Mouse (Mus musculus): Measurements from ENCODE around the gene Uqcc1. TPM values are rescaled to one million over a fixed set of nuclear protein-coding genes. Genes with fewer than 3 reads are reported as not detected.

The Uqcc1 gene
- polyA plus RNA-seq, 1 experiment from 2014 or later: 77.3 TPM

- Histone ChIP-seq H3K9ac (ENCODE audit: low read length) (no peak overlapping the region), H3K27me3 (ENCODE audit: control insufficient read depth, insufficient read depth, low read length) (no peaks in the 10 kb centered on the region), H3K4me2 (no peak overlapping the region), H3K4me1 (ENCODE audit: control insufficient read depth, insufficient read depth, low read length) (no peaks in the 10 kb centered on the region), H3K9me3 (ENCODE audit: control insufficient read depth, low read length) (no peaks in the 10 kb centered on the region), H3K27ac (ENCODE audit: low read depth, low read length) (no peak overlapping the region), H3K36me3 (ENCODE audit: control insufficient read depth, insufficient read depth, low read length) (no peaks in the 10 kb centered on the region), H3K4me3 (ENCODE audit: low read depth, low read length) (no peak overlapping the region)
- DNase-seq (ENCODE audit: low spot score, missing footprints) (peak; percentile 92), ATAC-seq (ENCODE audit: low FRiP score) (no peak)
Observed at GRCm38 (mm10) chr2:155952006-155952405, 21.9 kb upstream of the Uqcc1 start.

DNA sequence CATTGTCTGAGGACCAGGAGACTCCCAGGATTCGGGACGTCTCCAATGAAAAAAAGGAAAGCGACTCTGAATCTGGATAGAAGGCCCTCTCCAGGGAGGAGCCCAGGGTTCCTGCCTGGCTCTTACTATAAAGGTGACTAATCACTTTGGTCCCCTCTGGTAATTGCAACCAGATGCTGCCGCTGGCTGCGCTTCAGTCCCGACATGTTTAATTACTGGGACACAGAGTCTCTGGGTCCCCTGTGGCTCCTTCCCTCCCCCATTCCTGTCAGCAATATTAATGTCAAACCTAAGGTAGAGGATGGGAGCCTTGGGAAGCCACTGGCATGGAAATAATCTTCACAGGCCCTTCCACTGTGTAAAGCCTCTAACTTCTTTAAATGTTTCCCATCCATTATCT is 19.3 kb upstream of the Uqcc1 start:
- WGBS: 49% methylated on average over 6 of the region's 6 CpGs
- H3K36me3 ChIP-seq (ENCODE audit: control insufficient read depth, insufficient read depth, low read length): no peaks in the 10 kb centered on the region
- H3K27me3 ChIP-seq (ENCODE audit: control insufficient read depth, insufficient read depth, low read length): no peaks in the 10 kb centered on the region
- DNase-seq (ENCODE audit: low spot score, missing footprints) (peak; percentile 59), ATAC-seq (ENCODE audit: low FRiP score) (no peak)
- no peak overlapping the region for H3K4me2 ChIP-seq
- no peaks in the 10 kb centered on the region for H3K9me3 ChIP-seq (ENCODE audit: control insufficient read depth, low read length)
- H3K27ac ChIP-seq (ENCODE audit: low read depth, low read length): no peak overlapping the region
- no peak overlapping the region for H3K9ac ChIP-seq (ENCODE audit: low read length)
- no peaks in the 10 kb centered on the region for H3K4me1 ChIP-seq (ENCODE audit: control insufficient read depth, insufficient read depth, low read length)
- H3K4me3 ChIP-seq (ENCODE audit: low read depth, low read length): no peak overlapping the region

DNA sequence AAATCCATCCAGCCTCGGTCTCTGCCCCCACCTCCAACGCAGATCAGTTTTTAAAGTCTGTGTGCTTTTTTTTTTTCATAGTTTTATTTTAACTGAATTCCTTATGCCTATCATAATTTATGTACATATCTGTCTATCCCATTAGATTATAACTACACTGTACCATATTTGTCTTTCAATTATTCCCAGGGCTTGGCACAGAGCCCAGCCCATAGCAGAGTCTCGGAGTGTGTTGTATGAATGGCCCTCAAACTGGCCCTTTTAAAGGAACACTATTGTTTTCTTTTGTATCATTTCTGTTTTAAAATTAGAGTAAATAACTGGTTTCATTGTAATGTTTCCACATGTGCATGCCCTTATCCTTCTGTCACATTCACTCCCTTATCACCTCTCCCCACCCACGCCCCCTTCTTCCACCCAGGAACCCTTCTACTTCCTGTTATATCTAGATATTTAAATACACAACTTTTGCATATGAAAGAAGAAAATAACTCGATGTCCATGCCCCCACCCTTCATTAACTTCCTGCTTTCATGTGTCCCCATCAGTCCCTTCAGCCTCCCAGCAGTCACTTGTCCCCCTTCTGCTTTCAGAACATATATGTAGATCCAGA is 17.4 kb upstream of the Uqcc1 start:
- H3K4me3 ChIP-seq (ENCODE audit: low read depth, low read length): no peak overlapping the region

DNA sequence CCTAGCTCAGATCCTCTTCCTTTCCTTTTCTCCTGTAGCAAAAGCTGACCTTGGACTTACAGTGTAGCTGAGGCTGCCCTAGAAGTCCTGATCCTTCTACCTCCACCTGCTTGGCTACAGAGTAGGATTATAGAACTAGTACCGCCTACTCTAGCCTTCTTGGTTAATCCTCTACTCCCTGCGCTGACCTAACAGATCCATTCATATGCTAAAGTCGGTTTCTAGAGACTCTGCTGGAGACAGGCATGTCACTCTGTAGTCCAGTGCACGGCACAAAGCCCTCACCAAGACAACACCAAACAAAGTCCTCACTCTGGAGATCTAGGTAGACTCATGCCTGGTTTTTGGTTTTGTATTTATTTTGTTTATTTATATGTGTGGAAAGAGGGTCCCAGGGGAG is 16.4 kb upstream of the Uqcc1 start:
- DNase-seq (ENCODE audit: low spot score, missing footprints) (peak; percentile 89), ATAC-seq (ENCODE audit: low FRiP score) (peak; percentile 57; the same call in 1 of the 2 replicates)
- no peaks in the 10 kb centered on the region for H3K27me3 ChIP-seq (ENCODE audit: control insufficient read depth, insufficient read depth, low read length)
- no peaks in the 10 kb centered on the region for H3K9me3 ChIP-seq (ENCODE audit: control insufficient read depth, low read length)
- no peaks in the 10 kb centered on the region for H3K36me3 ChIP-seq (ENCODE audit: control insufficient read depth, insufficient read depth, low read length)
- WGBS: 3% methylated on average over 4 of the region's 4 CpGs
- no peak overlapping the region for H3K9ac ChIP-seq (ENCODE audit: low read length)
- peaks cover 7% of the 10 kb centered on the region for H3K4me1 ChIP-seq (ENCODE audit: control insufficient read depth, insufficient read depth, low read length)
- no peak overlapping the region for H3K4me3 ChIP-seq (ENCODE audit: low read depth, low read length)
- no peak overlapping the region for H3K27ac ChIP-seq (ENCODE audit: low read depth, low read length)
- no peak overlapping the region for H3K4me2 ChIP-seq

More for the DNA sequence above, 17.4 kb upstream of the Uqcc1 start:
- Histone ChIP-seq H3K36me3 (ENCODE audit: control insufficient read depth, insufficient read depth, low read length) (no peaks in the 10 kb centered on the region), H3K27me3 (ENCODE audit: control insufficient read depth, insufficient read depth, low read length) (no peaks in the 10 kb centered on the region), H3K4me1 (ENCODE audit: control insufficient read depth, insufficient read depth, low read length) (peaks cover 7% of the 10 kb centered on the region), H3K27ac (ENCODE audit: low read depth, low read length) (no peak overlapping the region), H3K9ac (ENCODE audit: low read length) (no peak overlapping the region), H3K9me3 (ENCODE audit: control insufficient read depth, low read length) (no peaks in the 10 kb centered on the region), H3K4me2 (no peak overlapping the region)
- ATAC-seq (ENCODE audit: low FRiP score) (no peak), DNase-seq (ENCODE audit: low spot score, missing footprints) (no peak)
- WGBS: 80% methylated on average over 5 of the region's 5 CpGs

DNA sequence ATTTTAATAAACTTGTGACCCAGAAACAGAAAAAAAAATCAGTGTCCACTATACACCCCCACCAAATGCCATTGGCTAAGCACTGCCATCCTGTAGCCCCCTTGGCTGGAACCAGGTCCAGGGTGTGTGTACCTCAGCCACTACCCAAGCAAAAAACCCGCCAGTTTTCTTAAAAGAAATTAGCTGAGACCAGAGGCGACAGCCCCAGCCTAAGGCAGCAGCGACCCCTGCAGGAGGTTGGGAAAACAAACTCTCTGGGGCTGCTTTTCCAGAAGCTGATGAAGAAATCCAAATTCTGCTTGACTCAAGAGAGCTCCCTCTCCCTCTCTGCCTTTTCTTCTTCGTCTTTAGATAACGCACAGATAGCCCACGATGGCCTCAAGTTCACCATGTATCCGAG is 16.0 kb upstream of the Uqcc1 start:
- no peak for ATAC-seq (ENCODE audit: low FRiP score)
- H3K36me3 ChIP-seq (ENCODE audit: control insufficient read depth, insufficient read depth, low read length): no peaks in the 10 kb centered on the region
- 5% methylated on average over 7 of the region's 7 CpGs for WGBS

GRCm38 (mm10) chr2:155945580-155945979 is 15.5 kb upstream of the Uqcc1 start:
- WGBS: 74% methylated on average over 5 of the region's 5 CpGs
- DNase-seq (ENCODE audit: low spot score, missing footprints) (no peak), ATAC-seq (ENCODE audit: low FRiP score) (no peak)
- no peaks in the 10 kb centered on the region for H3K36me3 ChIP-seq (ENCODE audit: control insufficient read depth, insufficient read depth, low read length)
- no peaks in the 10 kb centered on the region for H3K9me3 ChIP-seq (ENCODE audit: control insufficient read depth, low read length)
- H3K4me3 ChIP-seq (ENCODE audit: low read depth, low read length): no peak overlapping the region
- H3K9ac ChIP-seq (ENCODE audit: low read length): no peak overlapping the region
- H3K27me3 ChIP-seq (ENCODE audit: control insufficient read depth, insufficient read depth, low read length): no peaks in the 10 kb centered on the region
- H3K4me2 ChIP-seq: no peak overlapping the region
- peaks cover 7% of the 10 kb centered on the region for H3K4me1 ChIP-seq (ENCODE audit: control insufficient read depth, insufficient read depth, low read length)
- no peak overlapping the region for H3K27ac ChIP-seq (ENCODE audit: low read depth, low read length)

More for the DNA sequence above, 16.0 kb upstream of the Uqcc1 start:
- H3K27ac ChIP-seq (ENCODE audit: low read depth, low read length): no peak overlapping the region
- no peak overlapping the region for H3K4me3 ChIP-seq (ENCODE audit: low read depth, low read length)
- H3K27me3 ChIP-seq (ENCODE audit: control insufficient read depth, insufficient read depth, low read length): no peaks in the 10 kb centered on the region
- H3K9ac ChIP-seq (ENCODE audit: low read length): no peak overlapping the region
- no peak overlapping the region for H3K4me2 ChIP-seq
- H3K9me3 ChIP-seq (ENCODE audit: control insufficient read depth, low read length): no peaks in the 10 kb centered on the region
- peaks cover 7% of the 10 kb centered on the region for H3K4me1 ChIP-seq (ENCODE audit: control insufficient read depth, insufficient read depth, low read length)
- peak; percentile 94 for DNase-seq (ENCODE audit: low spot score, missing footprints)

GRCm38 (mm10) chr2:155945124-155945523 is 15.0 kb upstream of the Uqcc1 start, which contains the start of gene Gdf5:
TSS of gene Gdf5 (minus strand) at chr2:155945367.
- DNase-seq (ENCODE audit: low spot score, missing footprints): no peak
- Histone ChIP-seq H3K4me2 (no peak within 1 kb of the TSS), H3K9ac (ENCODE audit: low read length) (no peak within 1 kb of the TSS), H3K36me3 (ENCODE audit: control insufficient read depth, insufficient read depth, low read length) (no peaks in the 10 kb centered on the region), H3K4me3 (ENCODE audit: low read depth, low read length) (no peak within 1 kb of the TSS), H3K27me3 (ENCODE audit: control insufficient read depth, insufficient read depth, low read length) (no peaks in the 10 kb centered on the region), H3K4me1 (ENCODE audit: control insufficient read depth, insufficient read depth, low read length) (peaks cover 7% of the 10 kb centered on the region), H3K9me3 (ENCODE audit: control insufficient read depth, low read length) (no peaks in the 10 kb centered on the region), H3K27ac (ENCODE audit: low read depth, low read length) (no peak within 1 kb of the TSS)
- 50% methylated on average over 13 of the region's 13 CpGs for WGBS
- no peak for ATAC-seq (ENCODE audit: low FRiP score)

DNA sequence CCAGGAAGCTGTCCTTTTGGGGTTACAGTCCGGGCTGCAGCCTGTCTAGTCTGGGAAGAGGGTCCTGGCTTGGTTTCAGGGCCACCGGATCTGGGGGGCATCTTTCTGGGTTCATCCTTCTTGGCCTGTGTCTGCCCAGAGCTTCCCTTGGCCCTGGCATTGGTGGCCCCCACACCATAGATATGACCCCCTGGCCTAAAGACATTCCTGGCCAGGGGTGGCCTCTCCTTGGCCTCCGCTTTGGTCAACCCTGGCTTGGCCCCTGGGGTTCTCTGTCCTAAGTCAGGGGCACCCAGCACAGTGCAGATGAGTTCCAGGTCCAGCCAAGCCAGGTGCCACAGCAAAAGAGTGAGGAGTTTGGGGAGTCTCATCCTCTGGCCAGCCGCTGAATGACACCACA is 14.6 kb upstream of the Uqcc1 start:
- no peak overlapping the region for H3K27ac ChIP-seq (ENCODE audit: low read depth, low read length)
- no peak overlapping the region for H3K9ac ChIP-seq (ENCODE audit: low read length)
- no peaks in the 10 kb centered on the region for H3K27me3 ChIP-seq (ENCODE audit: control insufficient read depth, insufficient read depth, low read length)
- no peaks in the 10 kb centered on the region for H3K36me3 ChIP-seq (ENCODE audit: control insufficient read depth, insufficient read depth, low read length)
- ATAC-seq (ENCODE audit: low FRiP score) (no peak), DNase-seq (ENCODE audit: low spot score, missing footprints) (no peak)
- peaks cover 7% of the 10 kb centered on the region for H3K4me1 ChIP-seq (ENCODE audit: control insufficient read depth, insufficient read depth, low read length)
- 80% methylated on average over 4 of the region's 4 CpGs for WGBS
- H3K4me3 ChIP-seq (ENCODE audit: low read depth, low read length): no peak overlapping the region
- H3K4me2 ChIP-seq: no peak overlapping the region
- H3K9me3 ChIP-seq (ENCODE audit: control insufficient read depth, low read length): no peaks in the 10 kb centered on the region

- Histone ChIP-seq H3K4me3 (ENCODE audit: low read depth, low read length) (no peak overlapping the region), H3K36me3 (ENCODE audit: control insufficient read depth, insufficient read depth, low read length) (no peaks in the 10 kb centered on the region), H3K4me2 (peak overlapping the region; percentile 12; the same call in 1 of the 2 replicates), H3K9ac (ENCODE audit: low read length) (peak overlapping the region; percentile 35; the same call in 1 of the 2 replicates), H3K27ac (ENCODE audit: low read depth, low read length) (no peak overlapping the region), H3K4me1 (ENCODE audit: control insufficient read depth, insufficient read depth, low read length) (peaks cover 7% of the 10 kb centered on the region), H3K9me3 (ENCODE audit: control insufficient read depth, low read length) (no peaks in the 10 kb centered on the region), H3K27me3 (ENCODE audit: control insufficient read depth, insufficient read depth, low read length) (no peaks in the 10 kb centered on the region)
- WGBS: under 1% methylated on average over 8 of the region's 8 CpGs
- DNase-seq (ENCODE audit: low spot score, missing footprints) (no peak), ATAC-seq (ENCODE audit: low FRiP score) (no peak)
Observed at GRCm38 (mm10) chr2:155943463-155943862, 13.4 kb upstream of the Uqcc1 start.
